Mouse (Mus musculus) lung, postnatal 0 days (tissue): ENCODE data around the gene Adamtsl5. TPM values are rescaled to one million over a fixed set of nuclear protein-coding genes. Genes with fewer than 3 reads are reported as not detected.
A peak's percentile ranks its signal among the peaks of the same experiment; 100 is the strongest.

Source experiments
- ATAC-seq: fragments of 200-750 bp; cut with Nextera tagmentation; 2 replicates; pipeline ENCODE4 v1.8.0; 2017; ENCODE audit warnings: moderate library complexity
- DNase-seq: peaks from one replicate; pipeline ENCODE4 v3.0.0-alpha.2; 2016; ENCODE audit warnings: low spot score
- H3K27ac ChIP-seq: fragments of 300-500 bp; sonication (generic); 2 replicates; pipeline ENCODE4 v1.5.1; 2014; ENCODE audit warnings: antibody characterized with exemption, mild to moderate bottlenecking, low read length, mixed read lengths
- H3K27me3 ChIP-seq: fragments of 300-500 bp; sonication (generic); replicated peaks from 2 replicates; pipeline ENCODE4 v1.6.1; 2014; ENCODE audit warnings: low read length, mixed read lengths; ENCODE audit not compliant: insufficient read depth
- H3K36me3 ChIP-seq: fragments of 300-500 bp; sonication (generic); 2 replicates; pipeline ENCODE4 v1.6.1; 2014; ENCODE audit warnings: low read length, mixed read lengths; ENCODE audit not compliant: insufficient read depth
- H3K4me1 ChIP-seq: fragments of 300-500 bp; sonication (generic); 2 replicates; pipeline ENCODE4 v1.6.1; 2014; ENCODE audit warnings: antibody characterized with exemption, low read depth, low read length, mixed read lengths; ENCODE audit not compliant: insufficient read depth
- H3K4me2 ChIP-seq: fragments of 300-500 bp; sonication (generic); replicated peaks from 2 replicates; pipeline ENCODE4 v1.6.1; 2014; ENCODE audit warnings: low read depth, mild to moderate bottlenecking, low read length, moderate library complexity, mixed read lengths
- H3K4me3 ChIP-seq: fragments of 300-500 bp; sonication (generic); 2 replicates; pipeline ENCODE4 v1.5.1; 2014; ENCODE audit warnings: low read depth, low read length
- H3K9ac ChIP-seq: fragments of 300-500 bp; sonication (generic); replicated peaks from 2 replicates; pipeline ENCODE4 v1.6.1; 2014; ENCODE audit warnings: low read depth, mild to moderate bottlenecking
- H3K9me3 ChIP-seq: fragments of 300-500 bp; sonication (generic); 2 replicates; pipeline ENCODE4 v1.6.1; 2016; ENCODE audit warnings: low read length, mixed read lengths
- CTCF ChIP-seq: IDR thresholded peaks from 2 replicates; pipeline ENCODE4 v1.5.1; 2016; ENCODE audit warnings: antibody characterized with exemption, mild to moderate bottlenecking
- EP300 ChIP-seq: IDR thresholded peaks from 2 replicates; pipeline ENCODE4 v1.6.1; 2016; ENCODE audit warnings: antibody characterized with exemption, mild to moderate bottlenecking, control low read depth
- WGBS: fragments of 180-500 bp; shearing (Covaris S2); extraction: QIAGEN DNeasy Blood & Tissue Kit; methylation state at CpG from one replicate; pipeline ENCODE4 v1.1.7; 2014; 5-methylcytosine and 5-hydroxymethylcytosine counted together
- polyA plus RNA-seq: library from polyadenylated mRNA; unstranded; fragments of >200 nt; fragmentation: Nextera tagmentation; extraction: Ambion mirVana; gene quantifications from 2 replicates; pipeline ENCODE4 v1.2.1, GENCODE M21; 2015

Adamtsl5 gene
- polyA plus RNA-seq, 1 experiment from 2014 or later: 6.4 TPM

GRCm38 (mm10) chr10:80321014-80321669 is 27.1 kb downstream of the Adamtsl5 start:
- 71% methylated on average over 6 of the region's 6 CpGs for WGBS
- Histone ChIP-seq H3K36me3 (no peaks in the 10 kb centered on the region; the same call in 1 of the 2 replicates), H3K9me3 (no peaks in the 10 kb centered on the region), H3K4me1 (peaks cover 25% of the 10 kb centered on the region), H3K27ac (0 out of 2 replicates have a peak overlapping the region, but pooled peaks have one; percentile 32), H3K9ac (no peak overlapping the region), H3K4me2 (no peak overlapping the region), H3K27me3 (0 out of 2 replicates have a peak, but pooled peaks cover under 1% of the 10 kb centered on the region), H3K4me3 (no peak overlapping the region)
- TF ChIP-seq EP300 (no peak), CTCF (no peak)
- DNase-seq (no peak), ATAC-seq (no peak)

- ATAC-seq (peak; percentile 76), DNase-seq (peak; percentile 98)
- H3K36me3 ChIP-seq: no peaks in the 10 kb centered on the region; the same call in 1 of the 2 replicates
These were observed 27.9 kb downstream of the Adamtsl5 start, which contains the start of gene 2310011J03Rik for GRCm38 (mm10) chr10:80320340-80320760. 2310011J03Rik (minus strand) TSS chr10:80320537.

GRCm38 (mm10) chr10:80317011-80317410 is 31.2 kb downstream of the Adamtsl5 start:
- TF ChIP-seq CTCF (no peak), EP300 (no peak)
- DNase-seq (no peak), ATAC-seq (no peak)
- 47% methylated on average over 10 of the region's 10 CpGs for WGBS
- no peaks in the 10 kb centered on the region for H3K9me3 ChIP-seq
- no peak overlapping the region for H3K27ac ChIP-seq
- H3K4me3 ChIP-seq: no peak overlapping the region
- peaks cover 20% of the 10 kb centered on the region for H3K4me1 ChIP-seq
- no peaks in the 10 kb centered on the region; the same call in 1 of the 2 replicates for H3K36me3 ChIP-seq
- H3K4me2 ChIP-seq: no peak overlapping the region
- peaks cover 34% of the 10 kb centered on the region for H3K27me3 ChIP-seq
- H3K9ac ChIP-seq: 0 out of 2 replicates have a peak overlapping the region, but pooled peaks have one; percentile 5

More at GRCm38 (mm10) chr10:80320340-80320760, 27.9 kb downstream of the Adamtsl5 start, which contains the start of gene 2310011J03Rik:
- H3K4me2 ChIP-seq: peak within 1 kb of the TSS; percentile 81
- H3K4me3 ChIP-seq: peak within 1 kb of the TSS; percentile 75
- H3K4me1 ChIP-seq: peaks cover 30% of the 10 kb centered on the region
- H3K9me3 ChIP-seq: no peaks in the 10 kb centered on the region
- TF ChIP-seq EP300 (peak; percentile 32; the same call in 1 of the 2 replicates), CTCF (no peak)
- 0 out of 2 replicates have a peak, but pooled peaks cover 8% of the 10 kb centered on the region for H3K27me3 ChIP-seq
- WGBS: under 1% methylated on average over 34 of the region's 34 CpGs
- peak within 1 kb of the TSS; percentile 77 for H3K27ac ChIP-seq
- H3K9ac ChIP-seq: peak within 1 kb of the TSS; percentile 83

GRCm38 (mm10) chr10:80316359-80316781 is 31.8 kb downstream of the Adamtsl5 start:
- Histone ChIP-seq H3K27me3 (peaks cover 38% of the 10 kb centered on the region), H3K9ac (0 out of 2 replicates have a peak overlapping the region, but pooled peaks have one; percentile 5), H3K36me3 (no peaks in the 10 kb centered on the region; the same call in 1 of the 2 replicates), H3K4me1 (peaks cover 20% of the 10 kb centered on the region), H3K4me2 (no peak overlapping the region), H3K9me3 (no peaks in the 10 kb centered on the region), H3K4me3 (no peak overlapping the region), H3K27ac (no peak overlapping the region)
- no peak for TF ChIP-seq CTCF
- no peak for TF ChIP-seq EP300
- ATAC-seq: peak; percentile 47
- peak; percentile 68 for DNase-seq
- 20% methylated on average over 11 of the region's 11 CpGs for WGBS

GRCm38 (mm10) chr10:80315315-80315714 is 32.9 kb downstream of the Adamtsl5 start:
- Histone ChIP-seq H3K4me2 (no peak overlapping the region), H3K4me3 (no peak overlapping the region), H3K9me3 (no peaks in the 10 kb centered on the region), H3K4me1 (peaks cover 20% of the 10 kb centered on the region), H3K9ac (no peak overlapping the region), H3K27me3 (peaks cover 44% of the 10 kb centered on the region), H3K36me3 (no peaks in the 10 kb centered on the region; the same call in 1 of the 2 replicates), H3K27ac (no peak overlapping the region)
- WGBS: 34% methylated on average over 25 of the region's 27 CpGs
- ATAC-seq: peak; percentile 9; the same call in 1 of the 2 replicates
- TF ChIP-seq CTCF (no peak), EP300 (no peak)
- DNase-seq: no peak

GRCm38 (mm10) chr10:80314494-80315001 is 33.7 kb downstream of the Adamtsl5 start:
- DNase-seq (no peak), ATAC-seq (no peak)
- Histone ChIP-seq H3K36me3 (no peaks in the 10 kb centered on the region; the same call in 1 of the 2 replicates), H3K4me3 (no peak overlapping the region), H3K9ac (no peak overlapping the region), H3K27me3 (peaks cover 44% of the 10 kb centered on the region), H3K4me2 (no peak overlapping the region), H3K9me3 (no peaks in the 10 kb centered on the region), H3K4me1 (peaks cover 18% of the 10 kb centered on the region), H3K27ac (no peak overlapping the region)
- WGBS: 41% methylated on average over 16 of the region's 16 CpGs
- TF ChIP-seq CTCF: no peak
- no peak for TF ChIP-seq EP300
